Mouse (Mus musculus): ENCODE results near the gene Cox10. TPM values are rescaled to one million over a fixed set of nuclear protein-coding genes. Genes with fewer than 3 reads are reported as not detected.

Gene Cox10
- polyA plus RNA-seq, 1 experiment from 2014 or later, result 27.7 TPM

GRCm38 (mm10) chr11:64039600-64039999 is 39.7 kb downstream of the Cox10 start:
- H3K27me3 ChIP-seq (ENCODE audit: insufficient read depth, poor library complexity, severe bottlenecking), result no peaks in the 10 kb centered on the region
- H3K27ac ChIP-seq, result no peak overlapping the region
- 46% methylated on average over 1 of the region's 1 CpGs for WGBS
- DNase-seq (ENCODE audit: low spot score), result no peak
- no peaks in the 10 kb centered on the region for H3K9me3 ChIP-seq
- peaks cover 17% of the 10 kb centered on the region for H3K4me1 ChIP-seq (replicated peaks)
- no peaks in the 10 kb centered on the region for H3K36me3 ChIP-seq
- no peak overlapping the region for H3K4me3 ChIP-seq

GRCm38 (mm10) chr11:64037471-64038125 is 41.7 kb downstream of the Cox10 start:
- WGBS, result 62% methylated on average over 15 of the region's 15 CpGs
- H3K9me3 ChIP-seq, result no peaks in the 10 kb centered on the region
- no peak for DNase-seq (ENCODE audit: low spot score)
- no peaks in the 10 kb centered on the region for H3K36me3 ChIP-seq
- no peak overlapping the region for H3K4me3 ChIP-seq
- H3K27me3 ChIP-seq (ENCODE audit: insufficient read depth, poor library complexity, severe bottlenecking), result no peaks in the 10 kb centered on the region
- H3K4me1 ChIP-seq (replicated peaks), result peaks cover 19% of the 10 kb centered on the region
- no peak overlapping the region for H3K27ac ChIP-seq

- Histone ChIP-seq H3K36me3 (no peaks in the 10 kb centered on the region), H3K4me3 (no peak overlapping the region), H3K4me1 (replicated peaks) (peaks cover 17% of the 10 kb centered on the region), H3K9me3 (no peaks in the 10 kb centered on the region), H3K27me3 (ENCODE audit: insufficient read depth, poor library complexity, severe bottlenecking) (no peaks in the 10 kb centered on the region), H3K27ac (no peak overlapping the region)
- 90% methylated on average over 7 of the region's 7 CpGs for WGBS
- no peak for DNase-seq (ENCODE audit: low spot score)
Observed at GRCm38 (mm10) chr11:64036306-64036705, 43.0 kb downstream of the Cox10 start.

GRCm38 (mm10) chr11:64035709-64036108 is 43.6 kb downstream of the Cox10 start:
- no peaks in the 10 kb centered on the region for H3K27me3 ChIP-seq (ENCODE audit: insufficient read depth, poor library complexity, severe bottlenecking)
- peaks cover 17% of the 10 kb centered on the region for H3K4me1 ChIP-seq (replicated peaks)
- no peaks in the 10 kb centered on the region for H3K9me3 ChIP-seq
- DNase-seq (ENCODE audit: low spot score), result no peak
- H3K36me3 ChIP-seq, result no peaks in the 10 kb centered on the region
- H3K4me3 ChIP-seq, result no peak overlapping the region
- H3K27ac ChIP-seq, result no peak overlapping the region
- WGBS, result 94% methylated on average over 4 of the region's 4 CpGs

- Histone ChIP-seq H3K27me3 (ENCODE audit: insufficient read depth, poor library complexity, severe bottlenecking) (no peaks in the 10 kb centered on the region), H3K36me3 (no peaks in the 10 kb centered on the region), H3K9me3 (no peaks in the 10 kb centered on the region), H3K27ac (no peak overlapping the region), H3K4me3 (no peak overlapping the region), H3K4me1 (replicated peaks) (peaks cover 17% of the 10 kb centered on the region)
- DNase-seq (ENCODE audit: low spot score), result no peak
- 80% methylated on average over 5 of the region's 5 CpGs for WGBS
Observed at GRCm38 (mm10) chr11:64034686-64035085, 44.6 kb downstream of the Cox10 start.

- no peak for DNase-seq (ENCODE audit: low spot score)
- Histone ChIP-seq H3K27ac (no peak overlapping the region), H3K36me3 (no peaks in the 10 kb centered on the region), H3K9me3 (no peaks in the 10 kb centered on the region), H3K27me3 (ENCODE audit: insufficient read depth, poor library complexity, severe bottlenecking) (no peaks in the 10 kb centered on the region; the same call in 1 of the 2 replicates), H3K4me1 (replicated peaks) (peaks cover 31% of the 10 kb centered on the region), H3K4me3 (no peak overlapping the region)
- 86% methylated on average over 8 of the region's 8 CpGs for WGBS
Observed at GRCm38 (mm10) chr11:64027423-64027822, 51.8 kb downstream of the Cox10 start.

GRCm38 (mm10) chr11:64025843-64026242 is 53.4 kb downstream of the Cox10 start:
- no peaks in the 10 kb centered on the region for H3K9me3 ChIP-seq
- DNase-seq (ENCODE audit: low spot score), result no peak
- no peak overlapping the region for H3K27ac ChIP-seq
- H3K36me3 ChIP-seq, result no peaks in the 10 kb centered on the region
- no peaks in the 10 kb centered on the region; the same call in 1 of the 2 replicates for H3K27me3 ChIP-seq (ENCODE audit: insufficient read depth, poor library complexity, severe bottlenecking)
- WGBS, result 82% methylated on average over 4 of the region's 4 CpGs
- no peak overlapping the region for H3K4me3 ChIP-seq
- H3K4me1 ChIP-seq (replicated peaks), result peaks cover 41% of the 10 kb centered on the region

GRCm38 (mm10) chr11:64024575-64024974 is 54.7 kb downstream of the Cox10 start:
- no peaks in the 10 kb centered on the region for H3K9me3 ChIP-seq
- no peaks in the 10 kb centered on the region for H3K36me3 ChIP-seq
- no peak overlapping the region for H3K4me3 ChIP-seq
- DNase-seq (ENCODE audit: low spot score), result no peak
- peaks cover 41% of the 10 kb centered on the region for H3K4me1 ChIP-seq (replicated peaks)
- 73% methylated on average over 7 of the region's 7 CpGs for WGBS
- no peaks in the 10 kb centered on the region; the same call in 1 of the 2 replicates for H3K27me3 ChIP-seq (ENCODE audit: insufficient read depth, poor library complexity, severe bottlenecking)
- no peak overlapping the region for H3K27ac ChIP-seq

- Histone ChIP-seq H3K9me3 (no peaks in the 10 kb centered on the region), H3K27me3 (ENCODE audit: insufficient read depth, poor library complexity, severe bottlenecking) (no peaks in the 10 kb centered on the region; the same call in 1 of the 2 replicates), H3K4me3 (no peak overlapping the region), H3K27ac (peak overlapping the region; percentile 54), H3K4me1 (replicated peaks) (peaks cover 42% of the 10 kb centered on the region), H3K36me3 (no peaks in the 10 kb centered on the region)
- peak; percentile 23 for DNase-seq (ENCODE audit: low spot score)
- 56% methylated on average over 15 of the region's 15 CpGs for WGBS
Observed at GRCm38 (mm10) chr11:64023380-64023981, 55.8 kb downstream of the Cox10 start.

GRCm38 (mm10) chr11:64022403-64023047 is 56.7 kb downstream of the Cox10 start:
- H3K4me3 ChIP-seq, result no peak overlapping the region
- no peaks in the 10 kb centered on the region for H3K9me3 ChIP-seq
- H3K27ac ChIP-seq, result 0 out of 2 replicates have a peak overlapping the region, but pooled peaks have one; percentile 54
- no peak for DNase-seq (ENCODE audit: low spot score)
- no peaks in the 10 kb centered on the region; the same call in 1 of the 2 replicates for H3K27me3 ChIP-seq (ENCODE audit: insufficient read depth, poor library complexity, severe bottlenecking)
- H3K36me3 ChIP-seq, result no peaks in the 10 kb centered on the region
- H3K4me1 ChIP-seq (replicated peaks), result peaks cover 46% of the 10 kb centered on the region
- 64% methylated on average over 9 of the region's 9 CpGs for WGBS

- Histone ChIP-seq H3K27me3 (ENCODE audit: insufficient read depth, poor library complexity, severe bottlenecking) (no peaks in the 10 kb centered on the region), H3K9me3 (no peaks in the 10 kb centered on the region), H3K36me3 (no peaks in the 10 kb centered on the region), H3K4me1 (replicated peaks) (peaks cover 39% of the 10 kb centered on the region), H3K27ac (no peak overlapping the region), H3K4me3 (no peak overlapping the region)
- 93% methylated on average over 8 of the region's 8 CpGs for WGBS
- DNase-seq (ENCODE audit: low spot score), result no peak
Observed at GRCm38 (mm10) chr11:64019235-64019634, 60.0 kb downstream of the Cox10 start.

- 0 out of 2 replicates have a peak overlapping the region, but pooled peaks have one; percentile 19 for H3K27ac ChIP-seq
- H3K36me3 ChIP-seq, result no peaks in the 10 kb centered on the region
- no peaks in the 10 kb centered on the region for H3K9me3 ChIP-seq
- no peak overlapping the region for H3K4me3 ChIP-seq
- no peaks in the 10 kb centered on the region for H3K27me3 ChIP-seq (ENCODE audit: insufficient read depth, poor library complexity, severe bottlenecking)
- 60% methylated on average over 5 of the region's 5 CpGs for WGBS
- DNase-seq (ENCODE audit: low spot score), result no peak
- peaks cover 31% of the 10 kb centered on the region for H3K4me1 ChIP-seq (replicated peaks)
Observed at GRCm38 (mm10) chr11:64018165-64018564, 61.1 kb downstream of the Cox10 start.

GRCm38 (mm10) chr11:64015309-64015708 is 64.0 kb downstream of the Cox10 start:
- WGBS, result 84% methylated on average over 6 of the region's 6 CpGs
- Histone ChIP-seq H3K9me3 (no peaks in the 10 kb centered on the region), H3K4me1 (replicated peaks) (peaks cover 38% of the 10 kb centered on the region), H3K27me3 (ENCODE audit: insufficient read depth, poor library complexity, severe bottlenecking) (no peaks in the 10 kb centered on the region), H3K4me3 (no peak overlapping the region), H3K27ac (no peak overlapping the region), H3K36me3 (no peaks in the 10 kb centered on the region)
- DNase-seq (ENCODE audit: low spot score), result no peak

All from hindbrain, embryonic 10.5 days (tissue).